Mouse (Mus musculus) thymus, adult 2 months (tissue): Measurements from ENCODE around the gene Sptlc2. TPM values are rescaled to one million over a fixed set of nuclear protein-coding genes. Genes with fewer than 3 reads are reported as not detected.
A peak's percentile ranks its signal among the peaks of the same experiment; 100 is the strongest.

Experiments used
- DNase-seq: peaks from one replicate; pipeline ENCODE4 v3.0.0; 2021
- H3K27ac ChIP-seq: fragments of 200-500 bp; 2 replicates; pipeline ENCODE4 v1.5.1; 2012; ENCODE audit warnings: low read length, control low read depth; ENCODE audit not compliant: control insufficient read depth, insufficient read depth
- H3K27me3 ChIP-seq: fragments of 200-500 bp; 2 replicates; pipeline ENCODE4 v1.6.1; 2012; ENCODE audit warnings: mild to moderate bottlenecking, low read length, moderate library complexity, mixed read lengths; ENCODE audit not compliant: control insufficient read depth, insufficient read depth
- H3K36me3 ChIP-seq: fragments of 200-500 bp; 2 replicates; pipeline ENCODE4 v1.6.1; 2012; ENCODE audit warnings: mild to moderate bottlenecking, low read length, moderate library complexity; ENCODE audit not compliant: control insufficient read depth, insufficient read depth
- H3K4me1 ChIP-seq: fragments of 200-500 bp; replicated peaks from 2 replicates; pipeline ENCODE4 v1.6.1; 2012; ENCODE audit warnings: low read length; ENCODE audit not compliant: control insufficient read depth, insufficient read depth
- H3K4me3 ChIP-seq: fragments of 200-500 bp; 2 replicates; pipeline ENCODE4 v1.5.1; 2012; ENCODE audit warnings: mild to moderate bottlenecking, low read length, control low read depth, moderate library complexity; ENCODE audit not compliant: control insufficient read depth, insufficient read depth
- CTCF ChIP-seq: fragments of 200-500 bp; IDR thresholded peaks from 2 replicates; pipeline ENCODE4 v1.5.1; 2012; ENCODE audit warnings: mild to moderate bottlenecking, control low read depth, low read length, moderate library complexity, borderline replicate concordance; ENCODE audit not compliant: control insufficient read depth, poor library complexity, insufficient read depth; ENCODE audit errors: extremely low read depth
- POLR2A ChIP-seq: fragments of 200-500 bp; IDR thresholded peaks from 2 replicates; pipeline ENCODE4 v1.6.1; 2012; ENCODE audit warnings: mild to moderate bottlenecking, low read length, control low read depth, moderate library complexity; ENCODE audit not compliant: control insufficient read depth, poor library complexity, insufficient read depth; ENCODE audit errors: extremely low read depth
- WGBS: fragments of 180-500 bp; shearing (Covaris S2); methylation state at CpG from one replicate; pipeline ENCODE4 v1.1.7; 2018; 5-methylcytosine and 5-hydroxymethylcytosine counted together
- polyA plus RNA-seq: library from polyadenylated mRNA; depleted of rRNA; stranded (reverse); fragments of >200 nt; gene quantifications from 2 replicates; pipeline ENCODE4 v1.2.3, GENCODE M21; 2012; rRNA removed

The Sptlc2 gene
- polyA plus RNA-seq, 1 experiment = 10.2 TPM

DNA sequence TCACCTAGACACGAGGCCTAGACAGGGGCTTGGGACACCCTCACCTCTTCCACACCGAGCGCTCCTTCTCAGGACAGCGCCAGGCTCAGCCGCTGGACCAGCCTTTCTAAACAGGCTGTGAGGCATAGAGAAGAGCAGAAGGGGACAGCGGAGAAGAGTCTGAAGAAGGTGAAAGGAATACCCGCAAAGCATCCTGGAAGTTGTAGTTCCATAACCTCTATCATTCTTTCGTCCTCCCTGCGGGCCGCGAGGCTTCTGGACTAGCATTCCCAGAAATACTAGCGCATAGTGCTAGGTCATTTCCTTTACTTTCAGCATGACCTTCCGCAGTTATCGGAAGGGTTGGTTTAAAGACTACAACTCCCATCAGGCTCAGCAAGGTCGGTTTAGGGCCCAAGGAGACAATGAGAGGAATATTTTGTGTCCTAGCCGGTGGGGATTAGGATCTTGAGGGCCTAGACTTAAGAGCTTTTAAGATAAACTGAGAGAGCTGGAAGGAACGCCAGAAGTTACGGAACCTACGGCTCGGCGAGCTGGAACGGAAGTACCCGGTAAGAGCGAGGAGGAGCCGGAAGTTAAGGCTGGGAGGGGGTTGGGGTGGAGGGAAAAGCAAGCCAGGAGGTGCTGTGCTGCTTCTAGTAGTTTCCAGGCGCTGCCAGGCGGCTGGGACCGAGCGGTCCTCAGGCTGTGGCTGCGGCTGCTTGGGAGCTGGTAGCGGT, 121.9 kb downstream of the Sptlc2 start, which contains the start of the genes Vipas39 and Ahsa1:
Gene Vipas39 (minus strand): TSS at position 149 of the 719 bp plus-strand sequence.
Gene Ahsa1 (plus strand): TSS at position 372 of the 719 bp plus-strand sequence.
- no peak for TF ChIP-seq CTCF
- TF ChIP-seq POLR2A = peak; percentile 89
- H3K27ac ChIP-seq = peak within 1 kb of the TSS; percentile 50
- peak within 1 kb of the TSS; percentile 91 for H3K4me3 ChIP-seq
- H3K36me3 ChIP-seq = peaks cover 31% of the 10 kb centered on the region
- no peaks in the 10 kb centered on the region for H3K27me3 ChIP-seq
- DNase-seq = peak; percentile 86
- WGBS = under 1% methylated on average over 31 of the region's 31 CpGs
- peaks cover 10% of the 10 kb centered on the region for H3K4me1 ChIP-seq

DNA sequence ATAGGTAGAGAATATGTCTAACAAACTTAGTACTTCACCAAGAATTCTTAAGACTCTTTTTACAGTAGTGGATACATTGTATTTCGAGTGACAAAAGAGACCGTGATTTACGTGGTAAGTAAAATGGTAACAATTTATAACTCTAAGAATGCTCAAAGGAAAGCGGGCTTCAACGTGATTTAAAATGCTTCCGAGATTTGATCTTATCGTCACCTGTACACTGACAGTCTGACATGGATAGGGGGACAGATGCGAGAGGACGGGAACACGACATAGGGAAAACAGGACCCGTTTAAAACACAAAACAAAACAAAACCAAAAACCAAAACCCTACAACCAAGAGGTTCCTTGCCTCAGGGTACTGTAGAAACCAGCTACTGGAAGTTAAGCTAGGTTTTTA, 122.7 kb downstream of the Sptlc2 start:
- WGBS = 14% methylated on average over 11 of the region's 11 CpGs
- Histone ChIP-seq H3K4me1 (peaks cover 10% of the 10 kb centered on the region), H3K4me3 (peak overlapping the region; percentile 81; the same call in 1 of the 2 replicates), H3K27ac (no peak overlapping the region), H3K27me3 (no peaks in the 10 kb centered on the region), H3K36me3 (peaks cover 26% of the 10 kb centered on the region)
- DNase-seq = no peak
- TF ChIP-seq POLR2A (no peak), CTCF (no peak)

DNA sequence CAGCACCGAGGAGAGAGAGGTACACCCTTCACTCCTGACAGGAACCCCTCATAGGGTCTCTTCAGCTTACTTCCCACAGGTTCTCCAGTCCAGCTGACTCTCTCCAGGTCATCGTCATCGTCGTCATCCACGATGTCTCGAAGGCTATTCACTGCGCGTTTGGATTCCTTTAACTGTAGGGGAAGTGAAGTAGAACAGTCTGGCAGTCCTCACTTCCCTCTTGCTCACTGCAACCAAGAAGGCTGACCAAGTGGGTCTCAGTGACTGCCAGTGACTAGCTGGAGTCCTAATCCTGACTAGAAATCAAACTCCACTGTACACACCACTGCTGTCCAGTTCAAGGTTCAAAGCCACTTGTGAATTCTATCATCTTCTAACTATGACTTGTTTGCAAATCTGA, 127.6 kb downstream of the Sptlc2 start:
- no peak for DNase-seq
- Histone ChIP-seq H3K27me3 (no peaks in the 10 kb centered on the region), H3K4me1 (no peaks in the 10 kb centered on the region), H3K36me3 (peaks cover 35% of the 10 kb centered on the region), H3K27ac (no peak overlapping the region), H3K4me3 (no peak overlapping the region)
- TF ChIP-seq POLR2A = no peak
- TF ChIP-seq CTCF = no peak
- WGBS = 96% methylated on average over 8 of the region's 8 CpGs

DNA sequence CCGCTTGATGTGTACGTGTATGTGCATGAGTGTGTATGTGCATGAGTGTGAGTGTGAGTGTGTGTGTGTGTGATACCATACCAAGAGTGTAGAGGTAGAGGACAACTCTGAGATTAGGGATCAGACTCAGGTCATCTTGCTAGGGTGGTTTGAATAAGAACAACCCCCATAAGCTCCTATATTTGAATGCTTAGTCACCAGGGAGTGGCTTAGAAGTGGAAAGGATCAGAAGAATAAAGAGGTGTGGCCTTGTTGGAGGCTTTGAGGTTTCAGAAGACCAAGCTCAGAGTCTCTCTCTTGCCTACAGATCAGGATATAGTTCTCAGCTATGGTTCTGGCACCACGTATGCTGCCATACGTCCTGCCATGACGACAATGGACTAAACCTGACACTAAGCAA, 131.5 kb downstream of the Sptlc2 start:
- 91% methylated on average over 5 of the region's 5 CpGs for WGBS
- no peaks in the 10 kb centered on the region for H3K27me3 ChIP-seq
- TF ChIP-seq CTCF (no peak), POLR2A (no peak)
- DNase-seq = no peak
- H3K4me3 ChIP-seq = no peak overlapping the region
- peaks cover 36% of the 10 kb centered on the region for H3K36me3 ChIP-seq
- H3K27ac ChIP-seq = no peak overlapping the region
- no peaks in the 10 kb centered on the region for H3K4me1 ChIP-seq

Other genes starting within 250 kb of the Sptlc2 start
- gene Gstz1, start 241.2 kb downstream of the Sptlc2 start, polyA plus RNA-seq = 39.0 and 46.9 TPM in 2 replicates
- 11.3 and 12.2 TPM in 2 replicates for gene Pomt2, start 240.4 kb downstream of the Sptlc2 start, polyA plus RNA-seq
- 0.23 and 0.49 TPM in 2 replicates for gene Samd15, start 188.6 kb downstream of the Sptlc2 start, polyA plus RNA-seq
- 9.6 and 9.7 TPM in 2 replicates for gene Tmed8, start 187.9 kb downstream of the Sptlc2 start, polyA plus RNA-seq
- 0.54 and 0.86 TPM in 2 replicates for gene Noxred1, start 149.6 kb downstream of the Sptlc2 start, polyA plus RNA-seq
- 34.5 and 37.6 TPM in 2 replicates for gene Vipas39, start 122.1 kb downstream of the Sptlc2 start, polyA plus RNA-seq
- 63.8 and 64.5 TPM in 2 replicates for gene Ahsa1, start 121.9 kb downstream of the Sptlc2 start, polyA plus RNA-seq
- gene Ism2, start 88.7 kb downstream of the Sptlc2 start, polyA plus RNA-seq = 0.05 TPM in 1 of 2 replicates, not detected in the other
- 10.5 and 17.5 TPM in 2 replicates for gene Slirp, start 55.5 kb upstream of the Sptlc2 start, polyA plus RNA-seq
- 36.1 and 42.7 TPM in 2 replicates for gene Alkbh1, start 55.7 kb upstream of the Sptlc2 start, polyA plus RNA-seq
- gene Snw1, start 83.9 kb upstream of the Sptlc2 start, polyA plus RNA-seq = 14.3 and 16.8 TPM in 2 replicates
- not detected in 2 replicates for gene Gm5788, start 106.4 kb upstream of the Sptlc2 start, polyA plus RNA-seq
- not detected in 2 replicates for gene Gm8300, start 126.0 kb upstream of the Sptlc2 start, polyA plus RNA-seq
- gene Oog1, start 214.3 kb upstream of the Sptlc2 start, polyA plus RNA-seq = 0.07 TPM in 1 of 2 replicates, not detected in the other
- not detected in 2 replicates for gene Gm4027, start 230.5 kb upstream of the Sptlc2 start, polyA plus RNA-seq